Mouse (Mus musculus) NIH3T3 (cell line): ENCODE results near the gene Ttc37.
A peak's percentile ranks its signal among the peaks of the same experiment; 100 is the strongest.

Experiments
- DNase-seq: peaks from one replicate; pipeline ENCODE4 v3.0.0-alpha.2; 2012; ENCODE audit warnings: low read depth

Gene Ttc37

DNA sequence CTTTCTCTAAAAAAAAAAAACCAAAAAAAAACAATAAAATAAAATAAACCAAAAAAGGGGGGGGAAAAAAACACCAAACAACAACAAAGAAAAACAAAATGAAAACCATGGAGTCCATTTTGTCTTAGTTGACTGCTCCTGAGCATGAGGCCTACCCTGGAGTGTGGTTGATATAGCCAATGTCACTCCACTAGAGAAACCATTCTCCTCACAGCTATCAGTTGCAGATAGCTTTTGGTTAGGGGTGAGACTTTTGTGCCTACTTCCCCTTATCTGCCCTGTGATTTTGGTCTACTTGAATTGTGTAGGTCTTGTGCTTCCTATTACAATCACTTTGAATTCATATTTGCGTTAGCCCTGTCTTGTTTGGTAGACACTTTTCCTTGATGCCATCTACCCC, 59.0 kb downstream of the Ttc37 start:
- DNase-seq: no peak

DNA sequence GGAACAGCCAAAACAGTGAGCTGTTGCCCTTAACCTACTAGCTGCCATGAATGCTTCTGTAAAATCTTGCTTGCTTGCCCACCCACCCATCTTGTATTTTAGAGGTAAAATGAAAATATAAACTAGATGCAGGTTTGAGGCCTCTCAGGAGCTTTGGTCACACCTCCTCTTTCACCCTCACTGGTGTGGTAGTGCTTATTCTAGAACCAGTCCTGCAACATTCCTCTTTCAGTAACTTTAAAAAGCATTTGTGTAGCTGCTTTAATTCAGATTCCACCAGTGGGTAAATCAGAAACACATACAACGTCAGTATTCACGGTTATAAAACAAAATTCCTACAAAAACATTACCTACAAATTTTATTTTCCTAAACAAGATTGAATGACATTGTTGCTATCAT, 62.1 kb downstream of the Ttc37 start:
- no peak for DNase-seq

DNA sequence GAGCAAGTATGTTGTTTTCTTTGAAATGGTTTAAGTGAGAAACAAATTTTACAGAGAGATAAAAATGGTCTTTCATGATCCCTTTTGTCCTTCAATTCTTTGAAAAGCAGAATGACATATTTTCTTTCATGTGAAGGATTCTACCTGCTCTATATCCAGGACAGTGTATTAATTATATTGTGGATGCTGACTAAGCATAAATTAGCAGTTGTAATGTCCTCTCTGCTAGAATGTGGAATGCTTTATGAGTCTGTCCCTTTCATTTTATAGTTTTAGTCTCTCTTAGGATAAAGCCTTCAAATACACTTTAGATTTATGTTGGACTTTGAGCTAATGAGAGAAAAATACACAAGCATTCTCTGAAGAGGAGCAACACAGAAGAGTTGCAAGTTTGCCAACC, 75.8 kb downstream of the Ttc37 start:
- DNase-seq: no peak

DNA sequence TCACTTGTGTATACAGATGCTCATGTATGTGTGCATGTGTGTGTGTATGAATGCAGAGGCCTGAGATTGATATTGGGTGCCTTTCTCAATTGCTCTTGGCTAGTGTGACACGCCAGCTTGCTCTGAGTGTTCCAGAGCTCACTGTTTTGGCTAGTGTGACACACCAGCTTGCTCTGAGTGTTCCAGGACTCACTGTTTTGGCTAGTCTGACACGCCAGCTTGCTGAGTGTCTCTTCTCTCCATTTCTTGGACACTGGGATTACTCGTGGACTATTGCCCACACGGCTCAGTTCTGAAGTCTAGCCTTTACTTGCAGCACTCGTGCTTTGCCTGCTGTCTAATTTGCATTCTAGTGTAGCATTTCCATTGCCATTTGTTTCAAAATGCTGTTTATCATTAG, 80.2 kb downstream of the Ttc37 start:
- DNase-seq: no peak

DNA sequence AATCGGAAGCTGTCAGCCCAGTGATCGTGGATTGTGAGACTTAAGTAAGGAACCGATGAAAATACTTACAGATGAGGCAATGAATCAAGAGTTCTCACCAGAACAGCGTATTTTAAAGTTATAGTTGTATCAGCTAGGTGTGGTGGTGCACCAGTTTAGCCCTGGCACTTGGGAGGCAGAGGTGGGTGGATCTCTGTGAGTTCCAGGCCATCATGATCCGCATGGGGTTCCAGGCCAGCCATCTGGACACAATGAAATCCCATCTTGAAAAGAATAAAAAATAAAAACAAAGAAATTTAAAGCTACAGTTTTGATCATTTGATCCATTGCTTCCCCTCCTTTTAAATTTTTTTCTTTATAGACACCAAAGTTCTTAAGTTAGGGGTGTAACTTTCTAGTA, 89.1 kb downstream of the Ttc37 start:
- DNase-seq: no peak

DNA sequence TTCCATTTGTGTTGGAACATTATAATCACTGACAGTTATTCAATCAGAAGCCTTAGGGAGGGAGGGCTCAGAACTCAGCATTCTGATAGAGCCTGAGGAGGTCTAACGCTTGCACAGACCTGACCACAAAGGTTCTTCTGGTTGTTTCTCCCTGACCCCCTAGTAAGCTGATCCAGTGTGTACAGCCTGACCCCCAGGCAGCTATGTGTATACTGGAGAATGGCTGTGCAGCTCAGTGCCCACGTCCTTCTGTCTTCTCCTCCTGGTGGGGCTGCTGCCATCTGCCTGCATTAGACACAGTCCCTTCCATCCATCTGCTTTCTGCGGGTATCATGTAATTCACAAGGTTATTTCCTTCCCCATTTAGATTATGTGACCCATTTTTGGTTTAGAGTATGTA, 90.7 kb downstream of the Ttc37 start:
- no peak for DNase-seq

DNA sequence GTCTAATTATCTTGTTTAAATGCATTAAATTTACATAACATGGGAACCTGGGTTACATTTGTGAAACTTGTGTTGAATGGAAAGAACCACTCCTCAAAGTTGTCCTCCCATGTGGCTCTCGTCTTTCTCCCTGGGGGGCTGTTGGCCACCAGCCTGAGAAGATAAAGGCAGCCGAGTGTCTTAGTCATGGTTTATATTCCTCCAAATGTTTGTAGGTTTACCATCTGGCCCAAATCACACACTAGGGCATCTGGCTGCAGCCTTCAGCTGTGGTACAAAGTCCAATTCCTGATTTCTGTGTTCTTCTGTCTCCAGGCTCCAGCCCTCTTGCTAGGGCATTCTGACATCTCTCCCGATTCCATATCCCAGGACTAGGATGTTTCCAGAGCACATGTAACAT, 91.7 kb downstream of the Ttc37 start:
- DNase-seq: no peak

DNA sequence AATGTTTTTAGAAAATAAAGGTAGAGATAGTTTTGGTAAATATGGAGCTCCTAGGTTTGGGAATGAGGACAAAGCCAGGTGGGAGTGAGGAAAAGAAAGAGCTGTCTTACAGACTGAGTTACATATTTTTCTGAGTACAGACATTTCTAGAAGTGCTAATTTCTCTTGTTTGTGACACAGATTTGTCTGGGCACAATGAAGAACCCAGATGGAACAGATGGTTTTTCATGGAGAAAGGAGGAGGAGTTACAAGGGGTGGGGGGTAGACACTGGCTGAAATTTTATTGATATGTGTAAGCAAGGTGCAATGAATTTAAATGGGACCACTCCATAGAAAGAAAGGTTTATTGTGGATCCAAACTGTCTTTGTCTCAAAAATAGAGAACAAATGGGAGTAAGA, 96.4 kb downstream of the Ttc37 start:
- DNase-seq: no peak

DNA sequence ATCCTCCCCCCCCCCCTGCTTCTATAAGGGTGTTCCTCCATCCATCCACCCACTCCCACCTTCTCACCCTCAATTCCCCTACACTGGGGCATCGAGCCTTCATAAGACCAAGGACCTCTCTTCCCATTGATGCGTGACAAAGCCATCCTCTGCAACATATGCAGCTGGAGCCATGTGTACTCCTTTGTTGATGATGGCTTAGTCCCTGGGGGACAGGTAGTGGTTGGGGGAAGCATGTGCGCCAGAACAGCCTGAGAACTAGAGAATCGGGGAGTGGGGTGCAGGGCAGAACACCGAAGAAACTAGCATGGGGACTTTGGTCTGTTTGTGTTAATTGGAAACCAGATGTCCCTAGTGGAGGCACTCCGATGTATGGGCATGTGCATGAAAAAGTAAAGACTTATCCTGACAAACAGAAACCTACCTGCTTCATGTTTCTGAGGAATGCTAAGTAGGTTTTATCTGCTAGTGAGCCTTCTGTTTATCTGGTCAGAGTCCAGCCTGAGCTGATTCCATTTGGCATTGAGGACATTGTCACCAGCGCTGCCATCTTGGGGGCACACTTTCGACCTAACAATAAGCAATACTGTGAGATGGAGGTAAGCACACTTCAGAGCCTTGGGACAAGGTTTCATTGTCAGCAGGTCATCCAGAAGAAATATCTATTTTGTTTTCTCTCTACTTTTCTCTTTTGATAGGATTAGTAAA, 97.1 kb downstream of the Ttc37 start:
- DNase-seq: no peak

DNA sequence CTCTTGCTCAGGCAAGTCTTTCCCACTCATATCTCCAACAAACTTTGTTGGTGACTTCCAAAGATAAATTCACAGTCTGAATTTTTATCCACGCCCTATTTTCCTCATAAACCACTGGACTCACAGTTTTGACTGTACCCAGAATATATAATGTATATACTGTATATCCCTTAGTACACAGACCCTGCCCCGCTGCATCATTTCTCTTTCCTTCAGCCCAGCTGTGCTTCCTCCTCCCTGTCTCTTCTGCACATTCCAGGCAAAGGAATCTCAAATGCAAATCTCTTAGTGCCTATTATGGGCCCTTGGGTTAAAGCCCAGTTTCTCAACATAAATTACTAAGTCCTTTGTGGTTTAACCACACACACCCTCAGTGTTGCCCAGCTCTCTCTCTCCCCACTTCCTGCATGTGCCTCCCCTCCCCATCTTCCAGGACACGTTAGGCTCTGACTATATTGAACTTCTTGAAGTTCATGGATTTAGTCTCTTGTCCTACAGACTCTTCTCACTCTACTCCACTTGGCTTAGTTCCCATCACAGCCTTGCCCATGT, 98.8 kb downstream of the Ttc37 start:
- DNase-seq: peak; percentile 7

DNA sequence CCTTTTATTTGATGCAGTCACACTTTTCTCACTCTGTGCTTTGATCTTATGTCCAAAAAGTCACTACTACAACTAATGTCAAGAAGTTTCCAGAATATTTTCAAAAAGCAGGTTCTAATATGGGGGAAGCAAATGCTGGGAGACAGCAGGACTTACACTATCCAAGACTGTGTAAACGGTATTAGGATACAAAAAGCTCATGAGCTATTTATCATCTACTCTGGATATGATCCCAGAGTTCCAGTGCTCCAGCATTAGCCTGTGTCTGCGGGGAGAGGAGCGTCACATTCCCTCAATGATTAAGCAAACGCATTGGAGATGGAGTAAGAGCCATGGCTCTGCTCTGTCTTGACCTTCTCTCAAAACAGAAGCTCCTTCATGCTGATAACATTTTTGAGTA, 101.4 kb downstream of the Ttc37 start:
- no peak for DNase-seq

DNA sequence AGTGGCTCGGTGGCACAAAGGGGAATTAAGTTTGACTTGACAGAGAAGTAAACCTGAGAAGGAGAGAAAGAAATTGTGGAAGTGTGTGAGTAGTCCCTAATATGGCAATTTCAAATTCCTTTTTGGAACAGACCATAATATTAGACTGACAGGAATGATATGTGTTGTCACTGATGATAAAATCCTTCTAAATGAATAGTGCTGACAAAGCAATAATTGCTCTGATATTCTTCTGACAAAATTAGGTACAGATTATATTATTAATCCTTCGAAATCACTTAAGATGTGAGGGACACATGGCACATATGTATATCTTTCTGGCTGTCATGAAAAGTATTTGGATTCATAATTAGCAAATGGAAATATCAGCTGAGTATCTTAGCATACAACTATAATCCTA, 116.4 kb downstream of the Ttc37 start:
- DNase-seq: no peak

DNA sequence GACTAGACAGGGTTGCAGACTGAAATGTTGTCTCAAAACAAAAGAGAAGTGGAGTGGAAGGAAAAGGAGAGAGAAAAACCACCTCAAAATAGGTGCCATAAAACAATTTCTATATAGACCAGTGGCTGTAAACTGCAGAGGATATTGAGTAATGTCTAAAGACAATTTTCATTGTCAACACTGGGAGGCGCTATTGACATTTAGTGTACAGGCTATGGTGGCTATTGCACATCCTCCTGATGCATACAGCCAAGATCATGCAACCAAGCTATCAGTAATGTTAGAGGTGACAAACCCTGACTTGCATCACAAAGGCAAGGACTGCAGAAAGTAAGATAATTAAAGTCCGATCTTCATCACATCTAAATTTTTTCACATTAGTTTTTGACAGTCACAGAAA, 116.9 kb downstream of the Ttc37 start:
- peak; percentile 14 for DNase-seq
